Mouse (Mus musculus) naive thymus-derived CD4-positive, alpha-beta T cell, adult 2 months (primary cell): Measurements from ENCODE around the gene Spred2.

Experiments
- DNase-seq: peaks from one replicate; pipeline ENCODE4 v3.0.0-alpha.2; 2011; ENCODE audit warnings: low read depth

Spred2 gene

DNA sequence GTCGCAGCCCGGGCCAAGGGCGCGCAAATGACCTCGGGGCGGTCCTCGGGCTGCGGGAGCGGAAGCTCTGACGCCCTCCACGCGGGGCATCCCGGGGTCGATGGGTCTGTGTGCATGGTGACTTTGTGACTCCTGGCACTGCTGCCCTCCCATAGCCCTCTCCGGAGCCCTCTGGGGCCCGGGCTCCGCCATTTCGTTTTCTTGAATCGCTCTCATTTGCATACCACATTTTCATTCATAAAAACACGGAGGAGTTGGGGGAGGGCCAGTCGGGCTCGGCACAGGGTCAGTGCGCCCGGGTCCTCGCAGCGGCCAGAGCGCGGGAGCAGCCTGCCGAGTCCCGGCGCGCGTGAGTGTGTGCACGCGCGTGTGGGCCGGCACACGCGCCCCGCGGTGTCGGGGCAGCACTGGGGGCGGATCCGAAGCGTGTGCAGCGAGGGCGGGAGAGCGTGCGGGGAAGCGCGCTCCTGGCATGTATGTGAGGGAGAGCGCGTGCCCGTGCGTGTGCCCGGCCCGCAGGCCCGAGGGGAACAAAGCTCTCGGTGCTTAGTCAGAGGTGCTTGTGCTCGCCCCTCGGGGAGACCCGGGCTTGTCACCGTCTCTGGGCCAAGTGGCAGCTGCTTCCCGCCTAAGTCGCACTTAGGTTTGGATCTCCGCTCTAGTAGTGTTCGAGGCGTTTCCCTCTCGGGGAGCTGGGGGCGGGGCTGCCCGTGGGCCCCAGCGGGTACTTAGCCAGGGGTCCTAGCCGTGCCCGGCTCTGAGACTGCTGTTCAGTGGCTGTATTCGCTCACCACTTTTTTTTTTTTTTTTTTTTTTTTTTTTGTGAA lies 1.2 kb downstream of the Spred2 start:
- peak; percentile 83 for DNase-seq

GRCm38 (mm10) chr11:19925976-19926842 lies 2.0 kb downstream of the Spred2 start:
- DNase-seq = no peak

- no peak for DNase-seq
Observed at GRCm38 (mm10) chr11:19926843-19927120, 2.6 kb downstream of the Spred2 start.

DNA sequence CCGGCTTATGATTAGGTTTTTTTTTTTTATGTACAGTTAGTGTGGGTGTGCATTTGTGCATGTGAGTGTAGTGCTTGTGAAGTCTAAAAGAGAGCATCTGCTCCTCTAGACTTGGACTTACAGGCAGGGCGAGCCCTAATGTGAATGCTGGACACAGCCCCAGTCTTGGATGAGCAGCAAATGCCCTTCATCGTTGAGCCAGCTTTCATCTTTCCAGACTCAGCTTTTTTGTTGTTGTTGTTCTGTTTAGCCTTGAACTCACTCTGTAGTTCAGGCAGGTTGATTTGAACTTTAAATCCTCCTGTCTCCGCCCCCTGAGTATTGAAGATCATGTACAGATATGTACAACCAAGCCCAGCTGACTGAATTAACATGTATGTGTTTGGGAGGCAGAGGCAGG lies 4.5 kb downstream of the Spred2 start:
- DNase-seq = no peak

DNA sequence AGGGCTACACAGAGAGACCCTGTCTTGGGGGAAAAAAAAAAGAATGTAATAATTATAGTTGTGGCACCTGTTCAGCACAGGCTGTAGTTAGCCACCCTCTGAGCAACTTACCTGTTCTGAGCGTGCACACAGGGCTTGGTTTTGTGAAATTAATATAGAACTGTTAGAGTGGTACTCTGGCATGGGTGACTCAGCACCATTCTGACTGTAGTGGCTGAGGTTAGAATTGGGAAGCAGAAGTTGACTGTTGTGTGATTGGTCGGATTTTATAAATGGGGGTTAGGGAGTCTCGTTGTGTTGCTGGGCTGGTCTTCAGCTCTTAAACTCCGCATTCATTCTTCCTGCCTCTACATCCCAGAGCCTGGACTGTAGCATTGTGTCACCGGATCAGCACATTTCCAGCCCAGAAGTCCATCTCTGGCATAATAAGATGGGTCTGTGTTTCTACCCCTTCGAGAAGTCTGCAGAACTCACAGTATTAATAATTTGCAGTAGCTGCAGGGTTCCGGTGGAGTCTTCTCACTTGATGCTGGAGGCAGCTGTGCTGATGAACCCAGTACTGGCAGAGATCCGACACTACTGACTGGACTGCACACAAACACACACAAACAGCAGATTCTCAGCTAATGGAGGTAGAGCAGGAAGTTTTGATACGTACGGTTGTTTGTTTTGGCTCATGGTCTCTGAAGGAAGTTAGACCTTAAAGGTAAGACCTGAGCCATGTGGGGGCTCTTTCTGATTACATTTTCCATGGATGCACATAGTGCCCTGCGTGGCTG lies 5.1 kb downstream of the Spred2 start:
- no peak for DNase-seq

- DNase-seq = no peak
Observed at GRCm38 (mm10) chr11:19931569-19932230, 7.5 kb downstream of the Spred2 start.

DNA sequence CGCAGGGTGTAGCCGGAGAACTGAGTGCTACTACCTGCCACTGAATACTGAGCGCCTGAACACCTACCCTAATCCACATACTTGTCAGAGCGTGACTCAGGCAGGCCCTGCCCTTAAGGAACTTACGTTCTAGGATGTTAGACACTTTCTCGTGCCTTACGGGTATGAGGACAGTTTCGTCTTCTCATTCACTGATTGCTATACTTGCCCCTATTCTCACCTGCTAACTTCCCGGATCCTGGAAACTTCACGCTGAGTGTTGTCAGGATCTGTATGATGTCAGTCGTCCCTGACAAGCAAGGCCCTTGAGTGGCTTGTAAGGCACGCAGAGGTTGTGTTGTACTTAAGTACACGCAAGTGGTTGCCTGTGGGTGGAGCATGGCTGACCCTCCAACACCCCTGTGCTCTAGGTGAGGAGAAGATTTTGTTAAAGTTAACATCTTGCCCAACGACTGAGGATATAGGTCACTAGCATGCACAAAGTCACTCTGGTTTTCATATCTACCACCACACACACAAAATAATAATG lies 8.9 kb downstream of the Spred2 start:
- no peak for DNase-seq

DNA sequence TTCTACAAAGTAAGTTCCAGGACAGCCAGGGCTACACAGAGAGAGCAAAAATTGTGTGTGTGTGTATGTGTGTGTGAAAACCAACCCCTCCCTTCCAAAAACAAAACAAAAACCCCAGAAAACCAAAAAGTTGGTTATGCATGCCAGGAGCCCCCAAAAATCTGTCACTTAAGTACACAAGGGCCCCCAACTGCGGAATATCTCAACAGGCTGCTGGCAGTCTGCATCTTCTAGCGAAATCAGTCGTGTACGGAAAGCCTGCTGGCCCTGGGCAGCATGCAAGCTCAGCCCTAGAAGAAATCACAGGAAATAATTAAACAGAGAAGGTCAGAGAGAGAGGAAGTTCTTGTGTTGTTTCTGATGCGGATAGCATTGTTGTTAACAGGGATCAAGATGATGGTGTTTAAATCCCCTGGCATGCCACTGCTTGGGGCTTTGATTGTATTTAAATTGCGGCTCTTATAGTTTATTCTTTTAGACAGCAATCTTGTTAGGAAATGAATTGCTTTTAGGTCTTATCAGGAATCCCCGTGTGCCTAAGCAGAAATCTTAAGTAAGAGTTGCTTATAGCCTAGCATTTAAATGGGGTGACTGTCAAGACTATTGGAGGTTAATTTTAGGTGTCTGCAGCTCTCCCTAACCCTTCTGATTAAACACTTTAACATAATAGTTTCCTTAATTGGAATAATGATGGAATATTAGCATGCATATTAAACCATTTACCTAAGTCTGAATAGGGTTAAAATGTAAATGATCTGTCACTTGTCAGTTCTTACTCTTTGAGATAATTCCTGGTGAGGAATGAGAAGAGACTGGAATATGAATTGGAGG lies 11.6 kb downstream of the Spred2 start:
- DNase-seq = no peak

DNA sequence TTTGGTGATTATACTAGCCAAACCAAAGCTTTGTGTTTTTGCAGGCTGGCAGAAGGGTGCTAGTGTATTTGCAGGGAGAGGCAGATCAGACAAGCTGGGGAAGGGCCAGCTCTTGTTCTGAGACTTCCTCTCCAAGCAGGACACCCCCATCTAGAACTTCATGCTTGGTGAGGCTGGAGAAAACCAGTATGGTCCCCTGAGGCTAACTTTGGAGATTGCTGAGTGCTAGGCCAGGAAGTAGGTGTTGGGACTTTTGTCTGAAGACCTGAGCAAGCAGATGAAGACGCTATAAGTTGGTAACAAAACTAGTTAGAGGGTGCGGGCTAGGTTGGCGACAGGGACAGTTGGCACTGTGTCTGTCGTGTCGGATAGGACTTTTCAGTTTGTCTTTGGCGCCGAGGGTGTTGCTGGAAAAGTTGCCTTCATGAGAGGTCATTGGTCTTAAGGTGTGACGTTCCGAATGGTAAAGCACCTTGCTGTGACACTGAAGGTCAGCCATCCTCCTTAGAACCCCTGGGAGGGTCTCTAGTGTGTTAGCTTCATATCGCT lies 14.4 kb downstream of the Spred2 start:
- no peak for DNase-seq

DNA sequence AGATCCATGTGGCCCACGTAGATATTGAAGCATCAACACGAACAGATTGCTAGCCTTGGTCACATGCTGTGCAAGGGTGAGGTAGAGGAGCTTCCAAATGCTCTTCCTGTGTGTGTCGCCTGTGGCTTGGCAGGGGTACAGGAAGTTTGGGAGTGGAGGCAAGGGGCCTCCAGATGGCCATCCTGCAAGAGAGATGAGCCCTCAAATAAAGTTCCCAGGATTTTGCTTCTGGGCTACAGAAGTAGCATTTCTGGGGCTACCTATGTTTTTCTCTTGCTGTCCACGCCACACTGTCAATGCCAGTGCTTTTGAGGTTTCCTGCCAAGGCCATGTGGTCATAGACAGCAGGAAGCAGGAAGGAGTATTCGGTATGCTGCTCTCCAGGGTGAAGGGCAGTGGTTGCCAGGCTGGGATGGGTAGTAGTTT lies 15.1 kb downstream of the Spred2 start:
- DNase-seq = no peak

DNA sequence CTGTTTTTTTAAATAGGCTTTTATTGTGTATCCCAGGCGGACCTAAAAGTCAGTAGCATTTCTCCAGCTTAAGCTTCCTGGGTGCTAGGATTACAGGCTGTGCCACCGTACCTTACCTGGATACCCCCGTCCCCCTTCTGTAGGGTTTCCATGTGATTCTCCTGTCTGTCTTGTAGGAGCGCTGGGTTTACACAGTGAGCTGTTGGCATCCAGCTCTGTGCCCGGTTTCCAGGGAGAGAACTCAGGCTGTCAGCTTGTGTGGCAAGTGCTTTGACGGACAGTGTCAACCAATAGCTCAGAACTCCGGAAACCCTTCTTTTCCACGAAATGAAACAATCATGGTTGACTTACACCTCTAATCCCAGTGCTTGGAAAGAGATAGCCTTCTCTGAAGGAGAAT lies 15.7 kb downstream of the Spred2 start:
- no peak for DNase-seq

GRCm38 (mm10) chr11:19941156-19941777 lies 17.1 kb downstream of the Spred2 start:
- no peak for DNase-seq

- DNase-seq = no peak
Observed at GRCm38 (mm10) chr11:19941978-19942377, 17.8 kb downstream of the Spred2 start.

DNA sequence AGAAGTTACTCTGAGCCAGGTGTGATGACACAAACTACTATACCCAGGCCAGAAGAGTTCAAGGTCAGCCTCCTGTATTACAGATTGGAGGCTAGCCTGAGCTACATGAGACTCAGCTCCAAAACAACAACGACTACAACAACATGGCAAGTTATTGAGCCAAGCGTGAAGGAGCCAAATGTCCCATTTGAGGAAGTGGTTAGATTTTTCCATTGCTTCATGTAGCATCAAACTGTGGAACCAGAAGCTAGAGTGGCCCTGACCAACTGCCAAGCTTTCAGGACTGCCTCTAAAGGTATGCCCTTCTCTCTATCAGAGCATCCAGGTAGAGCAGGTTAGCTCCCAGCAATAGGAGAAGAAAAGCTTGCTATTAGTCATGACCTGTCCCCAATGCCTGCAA lies 19.6 kb downstream of the Spred2 start:
- no peak for DNase-seq

DNA sequence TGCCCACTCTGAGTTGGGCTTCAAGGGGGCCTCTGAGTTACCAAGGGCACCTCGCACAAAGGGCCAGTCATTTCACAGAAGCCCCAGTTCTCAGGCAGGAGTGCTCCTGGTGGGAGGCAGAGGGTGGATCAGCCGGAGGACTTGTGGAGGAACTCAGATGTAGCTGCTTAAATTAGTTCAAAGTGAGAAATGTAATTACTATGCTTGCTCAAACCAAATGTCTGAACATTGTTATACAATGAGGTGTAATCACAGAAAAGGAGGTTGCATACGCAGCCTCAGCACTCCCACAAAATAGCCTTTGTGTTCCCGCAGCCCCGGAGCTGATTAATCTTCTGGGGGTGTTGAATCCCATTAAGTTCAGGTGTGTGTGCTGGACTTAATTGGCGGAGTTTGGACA lies 20.5 kb downstream of the Spred2 start:
- no peak for DNase-seq

DNA sequence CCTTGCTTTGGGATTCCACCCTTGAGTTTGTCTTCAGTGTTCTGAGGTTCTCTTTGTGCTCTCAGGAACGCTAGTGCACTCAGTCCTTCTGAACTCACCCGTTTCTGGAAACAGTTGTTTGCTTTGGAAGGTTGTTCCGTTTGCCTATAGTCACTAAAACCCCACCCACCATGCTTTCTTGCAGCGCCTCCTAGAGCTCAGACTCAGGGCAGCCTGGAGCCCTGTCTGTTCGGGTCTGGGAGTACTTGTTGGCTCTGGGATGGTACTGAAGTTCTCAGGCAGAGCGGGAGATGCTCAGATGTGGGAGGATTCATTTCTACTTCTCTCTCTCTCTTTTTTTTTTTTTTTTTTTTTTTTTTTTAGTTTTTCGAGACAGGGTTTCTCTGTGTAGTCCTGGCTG lies 22.5 kb downstream of the Spred2 start:
- no peak for DNase-seq

DNA sequence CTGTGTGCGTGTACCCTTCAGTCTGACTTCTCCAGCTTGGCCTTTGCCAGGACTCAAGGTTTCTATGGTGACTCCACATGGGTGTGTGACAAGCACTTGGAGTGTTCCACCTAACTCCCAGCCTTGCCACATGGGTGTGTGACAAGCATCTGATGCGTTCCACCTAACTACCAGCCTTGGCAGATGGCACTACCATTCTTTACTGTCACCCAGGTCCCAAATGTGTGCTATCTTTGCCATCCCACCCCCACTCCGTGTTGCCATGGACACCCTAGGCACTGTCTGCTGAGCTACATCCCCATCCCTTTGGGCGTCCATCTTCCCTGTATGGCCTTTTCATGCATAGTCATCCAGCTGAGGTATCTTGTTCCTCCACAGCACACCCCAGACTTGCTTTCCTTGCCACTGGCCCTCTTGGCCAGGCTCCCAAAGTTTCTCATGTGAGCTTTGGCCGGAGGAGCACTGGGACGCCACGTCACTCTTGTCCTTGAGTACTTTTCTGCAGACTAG lies 23.5 kb downstream of the Spred2 start:
- DNase-seq = no peak

GRCm38 (mm10) chr11:19949725-19950124 lies 25.6 kb downstream of the Spred2 start:
- peak; percentile 33 for DNase-seq

- no peak for DNase-seq
Observed at GRCm38 (mm10) chr11:19950169-19950568, 26.0 kb downstream of the Spred2 start.

- DNase-seq = no peak
Observed at GRCm38 (mm10) chr11:19952963-19953362, 28.8 kb downstream of the Spred2 start.
